Mouse (Mus musculus) midbrain, embryonic 13.5 days (tissue): ENCODE measurements around the gene Smad6. TPM values are rescaled to one million over a fixed set of nuclear protein-coding genes. Genes with fewer than 3 reads are reported as not detected.

Experiments used
- ATAC-seq: fragments of 200-750 bp; cut with Nextera tagmentation; 2 replicates; pipeline ENCODE4 v1.8.0; 2017; ENCODE audit warnings: mild to moderate bottlenecking, moderate TSS enrichment, moderate library complexity
- H3K27ac ChIP-seq: fragments of 300-500 bp; sonication (generic); 2 replicates; pipeline ENCODE4 v1.5.1; 2015; ENCODE audit warnings: inconsistent platforms, mild to moderate bottlenecking, moderate library complexity
- H3K27me3 ChIP-seq: fragments of 300-500 bp; sonication (generic); 2 replicates; pipeline ENCODE4 v1.6.1; 2015; ENCODE audit warnings: mild to moderate bottlenecking, inconsistent platforms
- H3K36me3 ChIP-seq: fragments of 300-500 bp; sonication (generic); 2 replicates; pipeline ENCODE4 v1.6.1; 2015; ENCODE audit warnings: mild to moderate bottlenecking, inconsistent platforms
- H3K4me1 ChIP-seq: fragments of 300-500 bp; sonication (generic); replicated peaks from 2 replicates; pipeline ENCODE4 v1.6.1; 2015; ENCODE audit warnings: inconsistent platforms
- H3K4me2 ChIP-seq: fragments of 300-500 bp; sonication (generic); replicated peaks from 2 replicates; pipeline ENCODE4 v1.6.1; 2015; ENCODE audit warnings: moderate library complexity, mild to moderate bottlenecking, inconsistent platforms
- H3K4me3 ChIP-seq: fragments of 300-500 bp; sonication (generic); replicated peaks from 2 replicates; pipeline ENCODE4 v1.5.1; 2015; ENCODE audit warnings: mild to moderate bottlenecking, inconsistent platforms
- H3K9ac ChIP-seq: fragments of 300-500 bp; sonication (generic); replicated peaks from 2 replicates; pipeline ENCODE4 v1.6.1; 2015; ENCODE audit warnings: mild to moderate bottlenecking, inconsistent platforms
- H3K9me3 ChIP-seq: fragments of 300-500 bp; sonication (generic); 2 replicates; pipeline ENCODE4 v1.6.1; 2016; ENCODE audit warnings: mild to moderate bottlenecking, inconsistent platforms
- WGBS: fragments of 180-500 bp; shearing (Covaris S2); methylation state at CpG from one replicate; pipeline ENCODE4 v1.1.7; 2015; 5-methylcytosine and 5-hydroxymethylcytosine counted together
- polyA plus RNA-seq: library from polyadenylated mRNA; unstranded; fragments of >200 nt; fragmentation: Nextera tagmentation; extraction: Ambion mirVana; gene quantifications from 2 replicates; pipeline ENCODE4 v1.2.1, GENCODE M21; 2015

The Smad6 gene
- polyA plus RNA-seq, 1 experiment from 2014 or later = 2.4 TPM

DNA sequence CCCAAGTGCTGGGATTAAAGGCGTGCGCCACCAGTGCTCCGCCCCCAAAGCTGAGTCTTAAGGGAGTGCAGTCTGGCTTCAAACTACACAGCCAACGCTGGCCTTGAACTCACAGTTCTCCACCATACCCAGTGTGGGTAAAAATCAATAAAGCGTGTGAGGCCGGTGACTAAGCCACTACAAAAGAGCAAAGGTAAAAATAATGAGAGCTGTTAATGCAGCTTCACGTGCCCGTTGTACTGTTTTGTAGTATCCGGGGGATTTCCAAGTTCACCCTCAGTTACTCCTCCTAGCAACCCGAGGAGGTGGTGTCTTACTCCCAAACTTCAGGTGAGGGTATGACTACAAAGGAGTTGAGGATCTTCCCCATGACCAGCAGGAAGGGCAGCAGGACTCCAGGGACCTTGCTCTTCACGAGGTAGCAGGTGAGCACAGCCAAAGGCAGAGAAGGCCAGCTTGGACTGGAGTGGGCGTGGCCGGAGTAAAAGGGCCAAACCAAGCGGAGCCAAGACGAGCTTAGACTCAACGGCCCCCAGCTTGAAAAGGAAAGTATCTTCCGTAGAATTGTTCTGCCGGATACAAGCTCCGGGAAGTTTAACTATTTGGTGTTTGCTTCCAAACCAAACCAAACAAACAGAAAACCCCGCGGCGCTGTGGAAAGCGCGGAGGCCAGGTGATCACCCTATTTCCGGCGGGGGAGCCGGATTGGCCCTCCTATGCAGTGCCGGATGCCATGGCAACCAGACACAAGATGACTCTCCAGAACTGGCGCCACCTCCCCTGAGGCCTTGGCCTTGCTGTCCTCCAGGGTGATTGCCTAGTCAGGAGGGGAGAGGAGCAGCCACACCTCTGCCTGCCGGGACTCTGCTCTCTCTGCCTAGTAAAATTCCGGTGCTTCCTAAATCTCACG lies 27.9 kb upstream of the Smad6 start:
- Histone ChIP-seq H3K9me3 (no peaks in the 10 kb centered on the region), H3K4me3 (peak overlapping the region; percentile 39), H3K27ac (no peak overlapping the region), H3K4me1 (peaks cover 23% of the 10 kb centered on the region), H3K4me2 (peak overlapping the region; percentile 61), H3K27me3 (peaks cover 9% of the 10 kb centered on the region; the same call in 1 of the 2 replicates), H3K36me3 (no peaks in the 10 kb centered on the region), H3K9ac (peak overlapping the region; percentile 54)
- peak; percentile 76 for ATAC-seq
- 8% methylated on average over 32 of the region's 32 CpGs for WGBS

DNA sequence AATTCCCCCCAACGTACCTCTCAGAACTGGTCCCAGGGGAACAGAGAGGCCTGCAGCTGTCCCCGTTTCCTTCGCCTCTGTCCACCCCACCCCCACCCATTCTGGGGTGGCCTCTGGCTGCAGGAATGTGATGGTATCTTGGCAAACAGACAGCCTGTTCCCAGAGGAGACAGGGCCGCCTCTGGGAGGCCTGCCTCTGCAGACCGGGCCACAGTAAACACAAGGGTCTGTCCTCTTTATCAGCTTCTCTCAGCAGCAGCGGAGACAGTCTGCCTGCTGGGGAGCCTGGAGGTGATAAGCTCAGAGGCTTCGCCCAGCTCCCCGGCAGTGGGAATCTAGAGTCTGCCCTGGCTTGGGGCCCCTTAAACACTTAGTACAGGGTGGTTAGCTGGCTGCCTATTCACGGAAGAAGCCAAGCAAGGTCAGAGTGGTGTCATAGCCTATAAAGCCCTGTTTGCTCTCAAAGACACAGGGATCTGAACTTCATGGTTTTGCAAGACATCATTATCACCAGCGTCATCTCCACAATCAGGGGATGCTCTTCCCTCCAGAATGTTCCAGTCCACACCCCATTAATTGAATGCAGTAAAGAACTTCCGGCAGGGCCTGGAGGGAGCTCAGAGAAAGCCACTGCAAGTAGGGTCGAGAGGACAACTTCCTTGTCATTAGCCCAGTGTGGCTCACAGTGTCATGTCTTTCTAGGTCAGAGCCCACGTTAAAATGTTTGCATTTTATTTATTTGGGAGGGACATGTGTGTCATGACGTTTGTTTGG lies 23.4 kb upstream of the Smad6 start:
- no peak overlapping the region for H3K4me2 ChIP-seq
- no peaks in the 10 kb centered on the region for H3K36me3 ChIP-seq
- no peak overlapping the region for H3K27ac ChIP-seq
- H3K27me3 ChIP-seq = no peaks in the 10 kb centered on the region
- H3K9ac ChIP-seq = no peak overlapping the region
- no peaks in the 10 kb centered on the region for H3K9me3 ChIP-seq
- H3K4me3 ChIP-seq = no peak overlapping the region
- no peak for ATAC-seq
- H3K4me1 ChIP-seq = peaks cover 19% of the 10 kb centered on the region
- 29% methylated on average over 14 of the region's 14 CpGs for whole genome bisulfite sequencing

DNA sequence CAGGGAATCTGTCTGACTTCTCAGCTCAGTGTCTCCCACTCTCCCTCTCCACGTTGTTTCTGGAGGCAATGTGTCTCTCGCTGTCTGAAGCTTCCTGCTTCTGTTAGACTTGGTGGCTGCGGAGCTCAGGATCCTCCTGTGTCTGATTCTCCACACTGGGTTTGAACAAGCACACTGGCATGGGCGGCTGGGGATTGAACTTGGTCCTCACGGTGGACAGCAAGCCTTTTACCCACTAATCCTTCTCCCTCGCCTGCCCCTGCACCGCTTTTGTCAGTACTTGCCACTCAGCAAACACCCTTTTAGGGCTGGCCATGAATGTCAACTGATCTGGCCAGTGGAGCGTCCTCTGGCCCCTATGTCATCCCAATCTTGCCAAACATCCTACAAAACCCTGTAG lies 22.5 kb upstream of the Smad6 start:
- Histone ChIP-seq H3K36me3 (no peaks in the 10 kb centered on the region), H3K27me3 (no peaks in the 10 kb centered on the region), H3K4me3 (no peak overlapping the region), H3K27ac (no peak overlapping the region), H3K9me3 (no peaks in the 10 kb centered on the region), H3K4me1 (peaks cover 9% of the 10 kb centered on the region), H3K9ac (no peak overlapping the region), H3K4me2 (no peak overlapping the region)
- 69% methylated on average over 8 of the region's 8 CpGs for WGBS
- no peak for ATAC-seq

DNA sequence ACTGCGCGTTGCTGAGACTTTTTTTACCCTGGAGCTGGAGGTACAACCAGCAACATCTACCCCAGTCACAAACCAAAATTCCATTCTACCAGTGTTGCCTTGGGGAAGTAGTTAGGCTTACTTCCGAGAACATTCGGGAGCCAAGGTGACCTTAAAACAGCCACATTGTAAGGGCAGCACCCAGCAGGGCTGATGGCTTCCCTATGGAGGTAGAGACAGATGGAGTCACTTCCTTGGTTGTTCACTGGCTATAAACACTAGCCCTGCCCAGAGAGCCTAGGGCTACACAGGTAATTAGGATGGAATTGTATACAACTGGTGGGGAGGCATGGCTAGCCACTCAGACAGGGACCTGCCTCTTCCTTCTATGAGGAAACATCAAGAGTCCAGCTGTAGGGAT lies 21.1 kb upstream of the Smad6 start:
- 93% methylated on average over 4 of the region's 4 CpGs for WGBS
- H3K9me3 ChIP-seq = no peaks in the 10 kb centered on the region
- peaks cover 8% of the 10 kb centered on the region for H3K4me1 ChIP-seq
- no peaks in the 10 kb centered on the region for H3K27me3 ChIP-seq
- H3K27ac ChIP-seq = no peak overlapping the region
- no peak for ATAC-seq
- no peak overlapping the region for H3K4me3 ChIP-seq
- H3K9ac ChIP-seq = no peak overlapping the region
- no peaks in the 10 kb centered on the region for H3K36me3 ChIP-seq
- no peak overlapping the region for H3K4me2 ChIP-seq

DNA sequence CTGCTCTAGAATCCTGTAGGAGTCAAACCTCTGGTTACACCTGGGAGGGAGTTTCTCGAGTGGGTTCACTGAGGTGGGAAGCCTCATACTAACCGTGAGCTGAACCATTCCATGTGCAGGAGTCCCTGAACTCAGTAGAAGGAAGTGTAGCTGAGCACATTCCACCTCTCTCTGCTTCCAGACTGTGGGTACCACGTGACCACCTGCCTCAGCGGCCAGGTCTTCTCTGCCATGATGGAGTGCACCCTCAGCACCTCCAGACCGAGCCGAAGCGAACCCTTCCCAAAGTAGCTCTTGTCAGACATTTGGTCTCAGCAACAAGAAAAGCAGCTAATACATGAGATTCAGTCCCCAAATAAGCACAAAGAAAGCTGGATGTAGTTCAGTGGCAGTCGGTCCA lies 20.4 kb upstream of the Smad6 start:
- H3K27ac ChIP-seq = no peak overlapping the region
- no peaks in the 10 kb centered on the region for H3K9me3 ChIP-seq
- H3K4me1 ChIP-seq = peaks cover 8% of the 10 kb centered on the region
- no peaks in the 10 kb centered on the region for H3K27me3 ChIP-seq
- no peak overlapping the region for H3K4me2 ChIP-seq
- no peak for ATAC-seq
- WGBS = 83% methylated on average over 8 of the region's 8 CpGs
- no peak overlapping the region for H3K9ac ChIP-seq
- no peaks in the 10 kb centered on the region for H3K36me3 ChIP-seq
- no peak overlapping the region for H3K4me3 ChIP-seq

DNA sequence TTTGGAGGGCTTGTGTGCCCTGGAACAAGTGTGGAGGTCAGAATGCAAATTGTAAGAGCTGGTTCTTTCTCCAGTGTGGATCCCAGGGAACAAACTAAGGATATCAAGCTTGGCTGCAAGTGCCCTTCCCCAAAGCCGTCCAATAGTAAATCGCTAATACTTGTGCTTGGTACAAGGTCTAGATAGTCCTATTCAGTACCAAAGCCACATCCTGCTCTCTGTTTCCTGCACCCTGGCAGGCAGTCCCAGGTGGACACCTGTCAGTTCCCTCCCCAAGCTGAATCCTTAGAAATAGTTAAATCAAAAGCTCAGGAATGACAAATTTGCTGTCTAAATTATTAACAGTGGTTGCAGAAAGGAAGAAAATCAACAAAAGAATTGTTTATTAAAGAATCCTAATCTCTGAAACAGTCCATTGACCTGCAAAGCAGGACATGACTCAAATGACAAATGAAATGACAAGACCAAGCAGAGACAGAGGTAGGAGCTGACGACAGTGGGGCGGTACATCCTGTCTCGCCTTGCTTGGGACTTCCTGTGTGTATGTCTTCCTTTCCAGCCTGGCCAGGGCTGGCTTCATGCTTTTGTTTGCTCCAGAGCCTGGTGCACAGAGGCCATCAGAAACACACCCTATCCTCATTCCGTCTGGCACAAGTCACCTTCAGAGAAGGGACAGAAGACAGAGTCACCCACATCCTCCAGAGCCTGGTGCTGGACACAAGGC lies 8.2 kb upstream of the Smad6 start:
- no peaks in the 10 kb centered on the region for H3K4me1 ChIP-seq
- H3K36me3 ChIP-seq = no peaks in the 10 kb centered on the region
- WGBS = 83% methylated on average over 6 of the region's 6 CpGs
- no peak overlapping the region for H3K27ac ChIP-seq
- ATAC-seq = no peak
- H3K9ac ChIP-seq = no peak overlapping the region
- no peaks in the 10 kb centered on the region for H3K27me3 ChIP-seq
- H3K9me3 ChIP-seq = no peaks in the 10 kb centered on the region
- no peak overlapping the region for H3K4me3 ChIP-seq
- no peak overlapping the region for H3K4me2 ChIP-seq

DNA sequence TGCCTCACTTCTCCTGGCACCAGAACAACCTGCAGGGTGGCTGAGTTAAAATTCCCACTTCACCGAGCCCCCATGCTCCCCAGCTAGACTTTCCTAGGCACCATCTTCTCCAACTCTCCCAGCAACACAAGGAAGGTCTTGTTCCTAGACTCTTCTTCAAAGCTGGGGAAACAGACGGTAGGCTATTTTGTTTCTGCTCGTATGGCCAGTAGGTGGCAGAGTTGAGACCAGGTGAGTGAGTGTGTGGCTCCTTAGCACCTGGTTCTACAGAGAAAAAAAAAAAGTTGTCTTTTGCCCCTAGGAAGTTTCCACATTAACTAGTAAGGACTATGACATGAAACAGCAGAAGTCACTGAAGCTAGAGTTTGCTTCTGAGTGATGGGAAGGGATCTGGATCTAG lies 3.7 kb upstream of the Smad6 start:
- Histone ChIP-seq H3K9ac (no peak overlapping the region), H3K4me3 (no peak overlapping the region), H3K27ac (no peak overlapping the region), H3K36me3 (no peaks in the 10 kb centered on the region), H3K27me3 (peaks cover 17% of the 10 kb centered on the region; the same call in 1 of the 2 replicates), H3K4me2 (no peak overlapping the region), H3K9me3 (no peaks in the 10 kb centered on the region), H3K4me1 (peaks cover 31% of the 10 kb centered on the region)
- no peak for ATAC-seq
- WGBS = 0% methylated on average over 3 of the region's 3 CpGs

DNA sequence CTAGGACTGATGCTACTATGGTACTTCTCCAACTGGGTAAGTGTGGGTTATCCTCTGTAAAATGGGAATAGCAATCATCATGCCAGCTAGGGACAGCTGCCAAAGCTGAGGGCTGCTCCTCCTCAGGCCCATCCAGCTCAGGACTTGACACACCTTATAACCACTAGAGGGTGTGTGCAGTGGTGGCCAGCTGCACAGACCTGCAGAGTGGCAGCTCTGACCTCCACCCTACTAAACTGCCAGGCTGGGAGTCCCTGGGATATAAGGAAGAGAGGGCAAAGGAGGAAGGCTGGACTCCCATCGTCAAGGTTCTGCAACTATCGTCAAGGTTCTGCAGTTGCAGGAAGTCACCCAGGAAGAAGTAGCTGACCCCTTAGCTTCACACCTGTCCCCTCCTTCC lies 3.1 kb upstream of the Smad6 start:
- Histone ChIP-seq H3K4me3 (no peak overlapping the region), H3K4me1 (peaks cover 37% of the 10 kb centered on the region), H3K9me3 (no peaks in the 10 kb centered on the region), H3K9ac (no peak overlapping the region), H3K27me3 (peaks cover 19% of the 10 kb centered on the region), H3K27ac (no peak overlapping the region), H3K4me2 (no peak overlapping the region), H3K36me3 (no peaks in the 10 kb centered on the region)
- no peak for ATAC-seq
- WGBS = 47% methylated on average over 2 of the region's 2 CpGs

DNA sequence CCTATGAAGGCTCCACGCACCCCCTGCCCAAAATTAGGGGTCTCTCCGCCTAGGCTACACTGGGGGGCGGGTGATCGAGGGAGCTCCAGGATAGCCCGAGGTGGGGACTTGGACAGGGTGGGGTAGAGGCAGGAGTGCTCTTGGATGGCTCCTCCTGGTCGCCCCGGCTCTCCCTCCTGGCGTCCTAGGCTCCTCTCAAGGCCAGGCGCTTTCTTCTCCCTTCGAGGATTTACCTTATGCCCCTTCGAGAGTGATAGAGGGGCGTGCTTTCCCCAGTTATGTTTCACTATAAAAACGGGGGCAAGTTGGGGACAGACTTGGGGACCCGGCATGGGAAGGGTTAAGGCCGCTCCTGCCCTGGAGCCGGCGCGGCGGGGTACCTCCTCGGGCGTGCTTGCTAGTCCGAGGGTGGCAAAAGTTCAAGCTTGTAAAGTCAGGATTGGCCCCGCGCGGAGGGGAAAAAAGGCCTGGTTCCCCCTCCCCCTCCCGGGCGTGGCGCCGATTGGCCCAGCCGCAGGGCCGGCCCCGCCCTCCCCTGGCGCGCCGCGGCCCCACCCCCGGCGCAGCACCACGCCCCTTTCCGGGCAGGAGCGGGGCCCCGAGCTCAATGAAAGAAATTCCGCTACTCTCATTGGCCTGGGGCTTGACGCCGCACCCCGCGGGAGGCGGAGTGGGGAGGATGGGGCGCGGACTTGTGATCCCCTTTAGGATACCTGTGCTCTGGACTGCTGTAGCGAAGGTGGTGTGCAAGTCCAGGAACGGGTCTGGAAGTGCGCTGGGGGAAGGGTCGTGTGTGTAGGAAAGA lies 905 bp upstream of the Smad6 start:
- Histone ChIP-seq H3K4me2 (peak overlapping the region; percentile 93), H3K9ac (peak overlapping the region; percentile 77), H3K4me3 (peak overlapping the region; percentile 50), H3K27ac (peak overlapping the region; percentile 71), H3K27me3 (peaks cover 40% of the 10 kb centered on the region), H3K36me3 (no peaks in the 10 kb centered on the region), H3K9me3 (no peaks in the 10 kb centered on the region), H3K4me1 (peaks cover 59% of the 10 kb centered on the region)
- under 1% methylated on average over 52 of the region's 54 CpGs for WGBS
- peak; percentile 67 for ATAC-seq

DNA sequence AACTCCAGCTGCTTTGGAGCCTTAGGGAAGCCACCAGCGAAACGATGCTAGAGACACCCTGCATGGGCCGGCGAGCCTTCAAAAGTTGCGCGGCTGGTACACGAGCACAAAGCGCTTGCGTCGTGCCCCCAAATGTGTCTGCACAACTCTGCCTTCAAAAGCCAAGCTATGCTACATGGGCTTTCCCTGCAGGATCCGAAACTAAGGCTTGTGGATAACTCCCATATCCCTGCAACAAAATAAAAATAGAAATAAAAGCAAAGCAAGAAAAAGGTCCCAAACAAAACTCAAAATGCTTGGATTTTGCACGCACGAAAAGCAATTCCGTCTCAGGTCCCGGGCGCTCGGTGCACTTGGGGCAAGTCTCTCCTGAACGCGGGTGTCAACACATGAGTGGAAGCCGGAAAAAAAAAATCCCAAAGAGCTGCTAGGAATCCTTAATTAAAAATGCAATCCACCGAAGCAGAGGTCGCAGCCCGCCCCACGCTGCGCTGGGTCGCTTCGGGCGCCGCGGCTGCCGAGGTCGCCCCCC lies 474 bp downstream of the Smad6 start:
- Histone ChIP-seq H3K9me3 (no peaks in the 10 kb centered on the region), H3K4me1 (peaks cover 72% of the 10 kb centered on the region), H3K27me3 (peaks cover 46% of the 10 kb centered on the region), H3K4me2 (peak overlapping the region; percentile 93), H3K4me3 (peak overlapping the region; percentile 50), H3K27ac (peak overlapping the region; percentile 84), H3K36me3 (no peaks in the 10 kb centered on the region), H3K9ac (peak overlapping the region; percentile 77)
- ATAC-seq = no peak
- WGBS = under 1% methylated on average over 32 of the region's 32 CpGs
